Mouse (Mus musculus) mature B cell (primary cell): ENCODE measurements around the gene AC109138.7.

Source experiments
- in situ Hi-C: fragments of 300-500 bp; cut with MboI; formaldehyde crosslinking; loops from 2 replicates; pipeline ENCODE4 v1.14.3; 2019

AC109138.7 gene

GRCm38 (mm10) chr19:4218293-4218692, 4.1 kb downstream of the AC109138.7 start:
- in situ Hi-C loops = no loop called here

GRCm38 (mm10) chr19:4218784-4219183, 4.6 kb downstream of the AC109138.7 start:
- in situ Hi-C loops = no loop called here

GRCm38 (mm10) chr19:4219943-4220342, 5.8 kb downstream of the AC109138.7 start:
- in situ Hi-C loops = no loop called here

GRCm38 (mm10) chr19:4220416-4220815, 6.3 kb downstream of the AC109138.7 start:
- in situ Hi-C loops = no loop called here

- in situ Hi-C loops = no loop called here
Measured at GRCm38 (mm10) chr19:4220957-4221743, 7.0 kb downstream of the AC109138.7 start.

- in situ Hi-C loops = no loop called here
Measured at GRCm38 (mm10) chr19:4222165-4222564, 8.0 kb downstream of the AC109138.7 start.

GRCm38 (mm10) chr19:4226779-4227178, 12.6 kb downstream of the AC109138.7 start:
- in situ Hi-C loops = no loop called here

GRCm38 (mm10) chr19:4227446-4227845, 13.3 kb downstream of the AC109138.7 start:
- in situ Hi-C loops = no loop called here

- in situ Hi-C loops = no loop called here
Measured at GRCm38 (mm10) chr19:4227894-4228678, 13.9 kb downstream of the AC109138.7 start.

GRCm38 (mm10) chr19:4228891-4229290, 14.7 kb downstream of the AC109138.7 start:
- in situ Hi-C loops = no loop called here

- in situ Hi-C loops = no loop called here
Measured at GRCm38 (mm10) chr19:4229451-4230076, 15.4 kb downstream of the AC109138.7 start.

GRCm38 (mm10) chr19:4230415-4230814, 16.3 kb downstream of the AC109138.7 start:
- in situ Hi-C loops = no loop called here

GRCm38 (mm10) chr19:4231253-4232185, 17.4 kb downstream of the AC109138.7 start, which contains the start of gene Pold4:
Gene Pold4 (plus strand): TSS chr19:4231899.
- in situ Hi-C loops = no loop called here

GRCm38 (mm10) chr19:4232186-4232572, 18.0 kb downstream of the AC109138.7 start:
- in situ Hi-C loops = no loop called here

- in situ Hi-C loops = no loop called here
Measured at GRCm38 (mm10) chr19:4232651-4233050, 18.5 kb downstream of the AC109138.7 start.

- in situ Hi-C loops = no loop called here
Measured at GRCm38 (mm10) chr19:4234548-4234947, 20.4 kb downstream of the AC109138.7 start.

GRCm38 (mm10) chr19:4240247-4240668, 26.1 kb downstream of the AC109138.7 start:
- in situ Hi-C loops = no loop called here

- in situ Hi-C loops = no loop called here
Measured at GRCm38 (mm10) chr19:4242416-4242815, 28.3 kb downstream of the AC109138.7 start.

- in situ Hi-C loops = loop anchor here (5.0 kb wide), 1 partner anchor 37 kb away; no protein-coding TSS in a partner anchor
Measured at GRCm38 (mm10) chr19:4244775-4245174, 30.6 kb downstream of the AC109138.7 start.

- in situ Hi-C loops = loop anchor here (5.0 kb wide), 1 partner anchor 40 kb away; no protein-coding TSS in a partner anchor
Measured at GRCm38 (mm10) chr19:4247010-4247409, 32.9 kb downstream of the AC109138.7 start.

- in situ Hi-C loops = loop anchor here (5.0 kb wide), 1 partner anchor 41 kb away; no protein-coding TSS in a partner anchor
Measured at GRCm38 (mm10) chr19:4248683-4249082, 34.5 kb downstream of the AC109138.7 start.
